20 mouse cellular contexts compared by ENCODE assay signal in the genomic region with DNA sequence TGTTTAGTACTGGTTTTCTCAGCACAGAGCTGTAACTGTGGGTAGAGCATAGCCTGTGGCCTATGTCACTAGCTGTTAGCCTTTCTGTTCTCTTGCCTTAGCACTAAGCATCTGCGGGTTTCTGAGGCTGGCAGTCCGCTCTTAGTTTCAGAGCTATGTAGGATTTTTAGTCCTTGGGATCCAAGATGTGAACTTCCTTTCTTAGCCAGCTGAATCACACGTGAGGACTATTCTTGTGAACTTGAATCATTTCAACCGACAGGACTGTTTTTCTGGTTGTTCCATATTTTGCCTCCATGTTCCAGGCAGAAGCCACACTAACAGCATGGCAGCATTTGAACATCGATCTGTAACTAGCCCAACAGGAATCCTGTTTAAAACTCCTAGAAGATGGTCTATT.
"Had no signal": no experiment of that assay in that cellular context is flagged by ENCODE, and none has a peak within 500 bp of the region (broad histone marks: within the 10 kb centered on the region; RNA-seq: fewer than 3 reads in every experiment).

No protein-coding gene starts in this region.

- H3K4me3 ChIP-seq: liver, embryonic 13.5 days; liver, embryonic 15.5 days; lung, embryonic 15.5 days; megakaryocyte, embryonic 14.5 days; midbrain, embryonic 12.5 days; neural tube, embryonic 12.5 days had no signal

- DNase-seq: liver, embryonic 13.5 days; liver, postnatal 0 days; lung, adult 2 months; lung, postnatal 14 days; lung, postnatal 36 days; midbrain, embryonic 14.5 days; right cerebral cortex, adult 18-20 months; right cerebral cortex, postnatal 25 days; right cerebral cortex, postnatal 4 days; spleen, adult 18-20 months; thymus, adult 2 months; thymus, postnatal 25 days; thymus, postnatal 4 days had no signal

- H3K9me3 ChIP-seq: liver, embryonic 13.5 days; liver, embryonic 15.5 days; lung, embryonic 15.5 days; midbrain, embryonic 12.5 days; neural tube, embryonic 12.5 days had no signal

- H3K9ac ChIP-seq: liver, embryonic 13.5 days; liver, embryonic 15.5 days; liver, postnatal 0 days; lung, embryonic 15.5 days; midbrain, embryonic 12.5 days; neural tube, embryonic 12.5 days had no signal

- H3K4me1 ChIP-seq: liver, embryonic 13.5 days; liver, embryonic 15.5 days; lung, embryonic 15.5 days; megakaryocyte, embryonic 14.5 days; midbrain, embryonic 12.5 days; neural tube, embryonic 12.5 days had no signal

- H3K4me2 ChIP-seq: liver, embryonic 13.5 days; liver, embryonic 15.5 days; lung, embryonic 15.5 days; midbrain, embryonic 12.5 days; neural tube, embryonic 12.5 days had no signal

- H3K27me3 ChIP-seq: liver, embryonic 13.5 days; liver, embryonic 15.5 days; lung, embryonic 15.5 days; midbrain, embryonic 12.5 days; neural tube, embryonic 12.5 days had no signal

- ATAC-seq: liver, postnatal 0 days; lung, postnatal 0 days had no signal

- H3K27ac ChIP-seq: liver, embryonic 13.5 days; liver, embryonic 15.5 days; lung, embryonic 15.5 days; macrophage; midbrain, embryonic 12.5 days; neural tube, embryonic 12.5 days had no signal
